Mouse (Mus musculus): Measurements from ENCODE around the gene Ssmem1. TPM values are rescaled to one million over a fixed set of nuclear protein-coding genes. Genes with fewer than 3 reads are reported as not detected.

The Ssmem1 gene
- total RNA-seq, 2 experiments from 2014 or later = 0.52 TPM; not detected in 1

DNA sequence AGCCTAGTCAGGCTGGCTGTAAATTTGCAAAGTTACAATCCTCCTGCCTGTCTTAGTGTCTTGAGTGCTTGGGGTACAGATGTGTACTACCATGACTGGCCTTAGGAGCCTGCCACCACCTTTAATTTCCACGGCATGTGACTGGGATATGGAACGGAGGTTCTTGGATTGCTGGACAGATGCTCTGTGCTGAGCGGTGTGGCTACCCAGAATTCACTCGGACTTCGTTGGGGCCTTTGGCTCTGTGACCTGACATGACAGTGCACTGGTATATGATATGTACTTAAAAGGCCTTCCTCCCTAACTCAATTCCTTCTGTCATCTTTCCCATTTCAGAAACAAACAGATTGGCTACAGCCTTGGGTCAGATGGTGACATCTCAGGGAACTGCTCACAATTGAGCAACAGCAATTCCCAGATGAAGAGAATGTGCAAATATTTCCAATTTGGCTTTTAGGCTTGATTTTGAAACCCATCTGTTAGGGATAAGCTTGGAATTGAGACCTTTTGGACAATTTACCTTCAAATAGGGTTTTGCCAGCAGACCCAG, 45.0 kb downstream of the Ssmem1 start:
- DNase-seq = no peak

DNA sequence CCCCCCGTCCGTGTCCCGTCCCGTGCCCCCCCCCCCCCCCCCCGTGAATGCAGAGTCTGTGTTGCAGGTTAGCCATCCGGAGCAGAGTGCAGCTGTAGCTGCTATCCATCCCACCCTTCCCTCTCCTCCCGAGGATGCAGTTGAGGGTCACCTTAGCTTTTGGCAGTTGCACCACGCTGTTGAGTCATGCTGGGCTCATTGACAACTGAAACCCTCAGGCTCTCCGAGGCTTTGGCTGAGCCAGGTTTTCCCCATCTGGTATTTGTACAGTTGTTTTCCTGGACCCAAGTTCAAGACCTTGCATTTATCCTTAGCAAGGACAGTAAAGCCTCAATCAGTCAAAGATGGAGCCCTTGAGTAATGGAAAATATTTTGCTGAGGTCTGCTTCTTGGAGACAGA, 46.4 kb downstream of the Ssmem1 start:
- peak; percentile 79 for DNase-seq

DNA sequence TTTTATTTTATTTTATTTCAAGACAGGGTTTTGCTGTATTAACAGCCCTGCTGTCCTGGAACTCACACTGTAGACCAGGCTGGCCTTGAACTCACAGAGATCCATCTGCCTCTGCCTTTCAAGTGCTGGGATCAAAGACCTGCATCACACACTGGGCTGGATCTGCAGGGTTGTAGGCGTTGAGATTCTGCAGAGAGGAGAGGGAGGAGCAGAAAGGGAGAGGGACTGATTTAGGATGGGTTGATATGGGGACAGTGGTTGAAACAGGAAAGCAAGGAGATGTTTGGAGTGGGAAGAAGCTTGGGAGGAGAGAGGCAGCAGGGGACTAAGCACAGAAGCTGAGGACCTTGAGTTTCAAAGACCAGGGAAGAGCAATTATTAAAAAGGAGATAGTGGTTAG, 50.1 kb downstream of the Ssmem1 start:
- DNase-seq = no peak

DNA sequence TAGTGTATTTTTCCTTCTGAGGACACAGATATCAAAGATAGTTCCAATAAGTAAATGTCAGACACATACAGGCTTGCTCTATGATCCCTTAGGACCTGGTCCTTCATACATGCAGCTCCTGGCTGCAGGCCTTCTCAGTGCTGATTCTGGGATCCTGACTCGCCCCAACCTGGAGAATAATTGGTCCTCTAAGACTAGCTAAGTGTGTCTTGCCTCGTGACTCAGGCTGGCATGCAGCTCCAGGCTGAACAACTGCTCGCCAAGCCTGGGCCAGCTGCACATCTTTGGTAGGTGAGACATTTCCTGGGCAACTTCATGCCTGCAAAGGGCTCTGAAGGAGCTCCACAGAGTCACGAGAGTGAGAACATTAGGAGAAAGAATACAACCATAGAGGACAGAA, 52.5 kb downstream of the Ssmem1 start:
- no peak for DNase-seq

DNA sequence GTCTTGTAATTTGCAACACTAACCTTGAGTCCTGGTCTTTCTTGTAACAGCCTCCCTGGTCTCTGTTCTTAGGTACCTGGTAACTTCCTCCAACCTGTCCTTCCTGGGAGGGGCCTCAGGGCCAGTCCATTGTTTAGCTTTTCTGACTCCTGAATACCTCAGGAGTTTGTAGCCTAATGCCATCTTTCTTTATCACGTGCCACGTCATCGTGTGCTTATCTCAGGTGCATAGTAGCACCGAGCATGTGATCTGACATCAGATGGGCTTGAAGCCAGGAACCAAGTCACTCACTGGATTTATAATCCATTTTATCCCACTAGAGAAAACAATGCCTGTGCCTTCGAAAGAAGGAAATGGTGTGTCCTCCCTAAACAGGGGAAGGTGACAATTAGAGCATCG, 53.9 kb downstream of the Ssmem1 start:
- DNase-seq = no peak

DNA sequence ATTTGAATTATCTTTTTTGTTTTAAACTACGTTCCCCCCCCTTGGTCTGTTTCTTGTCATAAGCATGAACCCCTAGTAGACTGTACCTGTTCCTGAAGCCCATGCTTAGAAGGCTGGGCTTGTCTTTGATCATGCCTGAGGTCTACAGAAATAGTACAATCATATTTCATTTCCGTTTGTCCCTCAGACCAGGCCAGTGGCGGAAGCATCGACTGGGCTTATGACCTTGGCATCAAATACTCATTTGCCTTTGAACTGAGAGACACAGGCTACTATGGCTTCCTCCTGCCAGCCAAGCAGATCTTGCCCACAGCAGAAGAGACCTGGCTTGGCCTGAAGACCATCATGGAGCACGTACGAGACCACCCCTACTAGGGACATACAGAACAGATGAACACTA, 54.4 kb downstream of the Ssmem1 start:
- no peak for DNase-seq

DNA sequence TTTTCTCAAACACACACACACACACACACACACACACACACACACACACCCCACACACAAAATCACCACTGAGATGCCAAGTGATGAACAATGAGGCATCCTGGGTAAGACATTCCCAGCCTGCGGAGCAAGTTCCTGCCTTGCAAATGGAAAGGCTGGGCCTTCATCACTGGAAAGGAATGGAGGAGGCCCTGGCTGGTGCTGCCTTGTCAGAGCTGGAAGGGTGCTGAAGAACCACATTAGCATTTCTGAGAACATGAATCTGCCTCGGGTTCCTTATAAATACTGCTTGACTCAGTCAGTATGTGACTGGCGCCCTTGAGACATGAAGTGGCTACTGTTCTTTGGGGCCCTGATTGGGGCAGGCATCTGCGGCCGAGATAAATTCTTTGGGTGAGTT, 58.4 kb downstream of the Ssmem1 start, which contains the start of gene Cpa4:
Cpa4 (plus strand) TSS at position 301 of the 400 bp plus-strand sequence.
- no peak for DNase-seq

DNA sequence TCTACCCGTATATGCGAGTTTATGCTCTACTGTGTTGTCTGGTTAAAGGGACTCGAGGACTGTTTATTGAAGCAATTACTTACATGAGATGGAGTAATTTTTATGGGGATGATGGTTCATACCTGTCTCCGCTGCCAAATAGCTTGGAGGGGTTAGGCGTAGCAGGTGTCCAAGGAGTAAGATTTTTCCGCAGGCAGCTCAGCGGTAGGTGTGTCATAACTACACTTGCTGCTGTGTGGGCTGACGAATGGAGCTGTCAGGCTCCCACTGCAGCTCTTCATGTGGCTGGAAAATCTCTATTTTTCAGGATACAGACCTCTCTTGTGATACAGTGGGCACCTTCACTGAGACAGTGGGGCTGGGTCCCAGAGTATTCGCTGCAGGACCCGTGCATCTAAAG, 59.7 kb downstream of the Ssmem1 start:
- no peak for DNase-seq

Other genes starting within 250 kb of the Ssmem1 start
- 10 to 100 TPM; 77.0 to 77.5 TPM for gene Ube2h, start 205.3 kb upstream of the Ssmem1 start, total RNA-seq (2021)
- gene Zc3hc1, start 118.8 kb upstream of the Ssmem1 start, total RNA-seq (2021) = 10 to 100 TPM; 22.9 to 24.5 TPM
- gene Klhdc10, start 108.0 kb upstream of the Ssmem1 start, total RNA-seq (2021) = 10 to 100 TPM; 74.4 to 75.9 TPM
- gene Tmem209, start 66 bp upstream of the Ssmem1 start, total RNA-seq (2021) = 10 to 100 TPM; 18.0 to 20.2 TPM
- 1 to 10 TPM; 1.2 to 1.4 TPM for gene Cpa2, start 31.7 kb downstream of the Ssmem1 start, total RNA-seq (2021)
- gene Cpa4, start 58.5 kb downstream of the Ssmem1 start, total RNA-seq (2021) = under 1 TPM; 0.16 to 0.19 TPM
- gene Cpa5, start 101.2 kb downstream of the Ssmem1 start, total RNA-seq (2021) = under 1 TPM; 0.20 to 0.38 TPM
- 1 to 10 TPM; 3.4 to 3.7 TPM for gene Cpa1, start 129.4 kb downstream of the Ssmem1 start, total RNA-seq (2021)
- gene Cep41, start 183.9 kb downstream of the Ssmem1 start, total RNA-seq (2021) = 1 to 10 TPM; 4.2 to 8.0 TPM
- 100 to 1,000 TPM; 504 to 641 TPM for gene Mest, start 213.7 kb downstream of the Ssmem1 start, total RNA-seq (2021)

All from heart, postnatal 4 days (tissue).